Mouse (Mus musculus): ENCODE measurements around the gene Alppl2.
A peak's percentile ranks its signal among the peaks of the same experiment; 100 is the strongest.

Alppl2 gene

DNA sequence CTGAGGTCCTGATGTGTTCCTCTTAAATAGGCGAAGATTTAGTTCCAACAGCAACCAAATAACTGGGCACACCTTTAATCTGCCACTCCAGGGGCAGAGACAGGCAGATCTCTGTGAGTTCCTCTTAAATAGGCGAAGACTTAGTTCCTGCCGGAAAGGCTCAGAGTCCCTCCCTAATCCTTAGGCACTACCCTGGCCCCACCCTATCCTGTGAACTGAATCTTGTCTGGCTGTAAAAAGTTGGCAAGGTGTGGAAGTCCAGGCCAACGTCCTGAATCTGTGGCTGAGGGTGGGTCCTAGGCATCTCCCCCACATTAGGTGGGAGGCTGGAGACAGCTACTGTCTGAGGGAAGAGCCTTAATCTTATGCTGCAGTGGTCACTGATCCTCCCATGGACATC lies at the start of gene Alppl2:
TSS of gene Alppl2 (minus strand) at position 101 of the 400 bp plus-strand sequence.
- DNase-seq (ENCODE audit: low read depth, low spot score) = no peak

DNA sequence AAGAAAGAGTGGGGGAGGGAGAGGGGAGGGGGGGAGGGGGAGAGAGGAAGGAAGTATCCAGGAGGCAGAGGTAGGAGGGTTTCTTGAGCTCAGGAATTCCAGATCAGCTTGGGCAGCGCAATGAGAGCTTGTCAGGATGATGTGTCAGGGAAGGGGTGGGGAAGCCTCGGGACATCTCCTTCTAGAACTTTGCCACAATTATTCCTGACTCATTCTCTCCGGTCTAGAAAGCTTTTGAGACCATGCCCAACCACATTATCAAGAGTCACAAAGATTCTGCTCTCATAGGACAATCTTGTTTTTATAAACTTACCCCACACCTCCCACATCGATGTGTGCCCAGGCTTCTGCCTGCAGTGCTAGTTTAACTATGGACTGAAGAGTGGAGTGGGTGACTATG lies 42.1 kb upstream of the Alppl2 start:
- no peak for DNase-seq (ENCODE audit: low read depth, low spot score)

DNA sequence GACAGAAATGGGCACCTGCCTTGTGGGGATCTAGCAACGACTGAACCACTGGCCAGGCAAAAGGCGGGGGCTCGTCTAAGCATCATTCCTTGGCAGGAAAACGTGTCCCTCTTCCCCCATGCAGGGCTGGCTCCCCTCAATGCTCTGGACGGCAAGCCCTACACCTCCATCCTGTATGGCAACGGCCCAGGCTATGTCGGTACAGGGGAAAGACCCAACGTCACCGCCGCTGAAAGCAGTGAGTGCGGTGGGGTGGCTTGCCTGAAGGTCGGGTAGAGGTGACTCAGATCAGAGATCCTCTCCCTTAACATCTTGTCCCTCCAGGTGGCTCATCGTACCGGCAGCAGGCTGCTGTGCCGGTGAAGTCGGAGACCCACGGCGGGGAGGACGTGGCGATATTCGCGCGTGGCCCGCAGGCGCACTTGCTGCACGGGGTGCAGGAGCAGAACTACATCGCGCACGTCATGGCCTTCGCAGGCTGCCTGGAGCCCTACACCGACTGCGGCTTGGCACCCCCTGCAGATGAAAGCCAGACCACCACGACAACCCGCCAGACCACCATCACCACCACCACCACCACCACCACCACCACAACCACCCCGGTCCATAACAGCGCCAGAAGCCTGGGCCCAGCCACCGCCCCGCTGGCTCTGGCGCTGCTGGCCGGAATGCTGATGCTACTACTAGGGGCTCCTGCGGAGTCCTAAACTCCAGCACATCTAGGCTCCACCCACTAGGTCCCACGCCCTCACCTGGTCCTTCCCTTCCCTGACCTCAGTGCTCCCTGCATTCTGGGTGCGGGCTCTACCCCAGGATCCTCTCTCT lies 37.7 kb upstream of the Alppl2 start:
- no peak for DNase-seq (ENCODE audit: low read depth, low spot score)

DNA sequence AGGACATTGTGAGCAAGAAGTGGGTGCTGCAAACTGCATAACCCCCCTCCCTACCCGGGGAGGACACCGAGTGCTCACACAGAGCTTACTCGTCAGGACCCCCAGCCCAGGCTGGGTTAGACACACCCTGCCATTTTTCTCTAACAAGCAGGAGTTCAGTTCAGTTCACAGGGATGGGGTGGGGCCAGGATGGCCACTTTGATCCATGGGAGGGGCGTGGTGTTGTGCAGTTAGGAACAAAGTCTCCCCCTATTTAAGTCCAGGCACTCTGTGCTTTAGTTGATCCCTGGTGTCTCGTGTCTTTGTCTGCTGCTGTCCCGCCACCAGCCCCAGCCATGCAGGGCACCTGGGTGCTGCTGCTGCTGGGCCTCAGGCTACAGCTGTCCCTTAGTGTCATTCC lies 34.9 kb upstream of the Alppl2 start, which contains the start of gene Akp3:
TSS of gene Akp3 (plus strand) at position 301 of the 400 bp plus-strand sequence.
- DNase-seq (ENCODE audit: low read depth, low spot score) = no peak

DNA sequence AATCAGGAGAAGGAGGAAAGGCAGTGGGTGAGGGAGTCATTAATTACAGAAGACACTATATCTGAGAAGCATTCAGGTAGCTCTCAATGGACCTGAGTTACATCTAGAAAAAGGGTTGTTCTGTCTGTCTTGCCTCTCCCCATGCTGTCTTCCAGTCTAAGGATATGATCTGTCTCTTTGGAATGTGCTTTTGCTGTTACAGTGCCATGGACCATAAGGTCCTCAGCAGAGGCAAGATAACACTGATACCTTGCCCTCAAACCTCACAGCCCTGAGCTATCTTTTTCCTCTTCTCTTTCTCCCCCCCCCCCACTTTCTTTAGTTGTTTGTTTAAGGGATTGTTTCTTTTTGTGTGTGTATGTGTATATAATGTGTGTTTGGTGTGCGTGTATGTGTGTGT lies 25.1 kb upstream of the Alppl2 start:
- no peak for DNase-seq (ENCODE audit: low read depth, low spot score)

DNA sequence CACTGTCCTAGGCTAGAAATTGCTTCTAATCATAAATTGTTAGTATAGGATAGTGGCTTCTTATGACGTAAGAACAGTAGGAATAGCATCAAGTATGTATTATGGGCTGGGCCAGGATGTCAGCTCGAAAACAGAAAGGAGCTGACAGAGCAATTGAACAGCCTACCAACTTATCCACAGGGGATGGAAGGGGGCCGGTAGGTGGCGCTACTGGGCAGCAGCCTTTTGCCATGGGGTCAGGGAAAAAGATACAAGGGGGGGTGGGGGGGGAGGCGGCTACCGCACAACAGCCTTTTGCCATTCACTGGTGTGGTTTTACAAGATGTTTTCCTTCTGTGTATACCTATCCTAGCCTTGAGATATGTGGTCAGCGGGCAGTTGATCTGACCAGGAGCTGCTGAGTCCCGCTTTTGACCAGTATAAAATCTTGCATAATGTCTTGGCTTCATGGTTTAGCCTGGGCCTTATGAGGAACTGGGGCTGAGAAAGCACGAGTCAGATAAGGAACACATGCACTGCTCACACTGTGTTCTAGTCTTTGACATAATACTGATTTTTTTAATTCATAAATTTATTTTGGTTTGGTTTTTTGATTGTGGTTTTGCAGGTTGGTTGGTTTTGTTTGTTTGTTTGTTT lies 22.1 kb upstream of the Alppl2 start:
- DNase-seq (ENCODE audit: low read depth, low spot score) = no peak

DNA sequence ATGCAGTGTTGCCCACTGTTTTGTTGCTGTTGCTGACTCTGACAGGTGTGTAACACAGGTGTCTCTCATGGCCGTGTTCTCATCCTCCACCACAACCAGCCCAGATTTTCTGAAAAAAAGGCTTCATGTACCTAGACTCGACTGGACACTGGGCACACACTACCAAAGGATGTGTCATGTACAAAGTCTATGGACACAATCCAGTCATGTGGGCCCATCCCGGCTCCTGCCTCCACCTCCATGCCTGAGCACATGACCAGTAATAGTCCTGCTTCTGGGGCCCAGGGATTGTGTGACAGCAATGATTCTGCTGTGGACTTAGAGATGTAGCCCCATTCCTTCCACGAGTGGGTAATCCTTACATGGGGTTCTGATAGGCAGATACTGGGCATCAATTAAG lies 18.8 kb upstream of the Alppl2 start:
- no peak for DNase-seq (ENCODE audit: low read depth, low spot score)

DNA sequence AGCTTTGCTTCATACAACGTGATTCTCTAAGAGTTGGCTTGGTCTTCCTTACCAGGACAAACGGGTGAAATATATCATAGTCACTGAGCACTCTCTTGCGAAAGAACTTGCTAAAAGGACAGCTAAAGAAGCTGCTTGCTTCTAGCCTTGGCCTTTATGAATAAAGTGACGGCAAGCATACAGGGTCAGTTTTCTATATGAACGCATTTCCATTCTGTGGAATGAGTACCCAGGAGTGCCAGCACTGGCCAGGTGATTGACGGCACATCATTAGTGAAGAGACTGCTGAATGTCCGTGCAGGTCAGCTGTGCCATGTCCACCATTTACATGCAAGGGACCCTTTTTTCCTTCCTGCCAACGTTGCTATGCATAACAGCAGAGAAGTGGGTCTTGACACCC lies 16.8 kb upstream of the Alppl2 start:
- DNase-seq (ENCODE audit: low read depth, low spot score) = no peak

DNA sequence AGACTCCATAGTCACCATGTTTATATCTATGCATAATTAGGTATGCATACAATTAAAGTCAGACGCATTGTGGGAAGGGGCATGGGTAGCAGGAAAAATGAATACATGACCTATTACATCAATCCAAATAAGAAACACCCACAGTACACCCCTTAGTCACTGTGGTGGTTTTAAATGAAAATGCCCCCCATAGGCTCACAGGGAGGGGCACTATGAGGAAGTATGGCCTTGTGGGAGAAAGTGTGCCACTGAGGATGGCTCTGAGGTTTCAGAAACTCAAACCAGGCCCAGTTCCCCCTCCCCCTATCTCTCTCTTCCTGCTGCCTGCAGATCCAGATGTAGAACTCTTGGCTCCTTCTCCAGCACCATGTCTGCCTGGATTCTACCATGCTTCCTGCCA lies 14.2 kb upstream of the Alppl2 start:
- no peak for DNase-seq (ENCODE audit: low read depth, low spot score)

DNA sequence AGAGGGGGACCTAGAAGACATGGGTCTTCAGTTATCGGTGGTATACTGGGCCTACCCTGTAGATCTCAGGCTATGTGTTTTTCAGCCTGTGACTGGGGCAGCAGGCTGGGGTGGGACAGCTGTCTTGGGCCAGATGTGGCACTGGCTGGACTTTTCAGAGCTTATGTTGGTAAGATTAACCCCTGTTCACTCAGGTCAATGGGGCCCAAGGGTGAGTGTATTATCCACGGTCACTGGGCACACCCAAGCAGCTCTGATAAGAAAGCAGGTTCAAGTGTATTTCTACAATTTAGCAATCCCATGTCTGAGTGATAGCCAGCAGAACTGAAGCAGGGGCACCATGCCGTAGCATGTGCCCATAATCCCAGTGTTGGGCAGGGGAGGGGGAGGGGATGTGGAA lies 12.4 kb upstream of the Alppl2 start:
- DNase-seq (ENCODE audit: low read depth, low spot score) = no peak

DNA sequence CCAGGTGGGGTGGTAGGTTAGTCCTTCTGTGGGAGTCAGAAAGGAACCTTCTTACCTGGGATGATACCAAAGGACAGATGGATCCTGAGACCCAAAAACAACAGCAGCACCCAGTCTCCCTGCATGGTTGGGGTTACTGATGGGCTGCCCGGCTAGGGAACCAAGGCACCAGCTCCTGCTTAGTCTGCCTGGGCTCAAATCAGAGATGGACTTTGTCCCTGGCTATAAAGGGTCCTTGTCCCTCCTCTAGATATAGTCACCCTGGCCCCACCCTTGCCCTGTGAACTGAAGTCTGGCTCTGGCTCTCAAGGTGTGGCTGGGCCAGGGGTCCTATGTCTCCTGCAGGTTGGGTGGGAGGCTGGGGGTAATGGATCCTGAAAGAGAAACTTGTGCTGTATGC lies 11.7 kb upstream of the Alppl2 start, which contains the start of gene Alpi:
TSS of gene Alpi (minus strand) at position 196 of the 400 bp plus-strand sequence.
- DNase-seq (ENCODE audit: low read depth, low spot score) = no peak

DNA sequence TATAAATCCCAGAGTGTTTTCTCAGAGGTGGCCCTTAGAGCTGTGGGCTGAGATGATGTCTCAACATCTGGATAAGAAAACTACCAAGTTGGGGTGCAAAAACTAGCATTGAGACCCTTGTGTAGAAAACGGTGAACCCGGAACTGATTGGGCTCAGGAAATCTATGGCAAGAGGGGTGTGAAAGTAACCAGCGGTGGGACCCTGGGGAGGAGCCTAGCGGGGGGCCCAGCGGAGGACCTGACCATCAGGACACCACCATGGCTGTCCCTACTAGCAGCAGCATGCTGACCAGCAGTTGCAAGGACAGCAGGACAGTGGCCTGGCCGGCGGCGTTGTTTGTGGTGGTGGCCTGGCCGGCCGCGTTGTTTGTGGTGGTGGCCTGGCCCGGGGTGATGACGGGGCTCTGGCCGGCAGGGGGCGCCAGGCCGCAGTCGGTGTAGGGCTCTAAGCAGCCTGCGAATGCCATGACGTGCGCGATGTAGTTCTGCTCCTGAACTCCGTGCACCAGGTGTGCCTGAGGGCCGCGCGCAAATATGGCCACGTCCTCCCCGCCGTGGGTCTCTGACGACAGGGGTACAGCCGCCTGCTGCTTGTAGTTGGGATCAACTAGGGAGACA lies 8.7 kb upstream of the Alppl2 start:
- peak; percentile 49 for DNase-seq (ENCODE audit: low read depth, low spot score)

DNA sequence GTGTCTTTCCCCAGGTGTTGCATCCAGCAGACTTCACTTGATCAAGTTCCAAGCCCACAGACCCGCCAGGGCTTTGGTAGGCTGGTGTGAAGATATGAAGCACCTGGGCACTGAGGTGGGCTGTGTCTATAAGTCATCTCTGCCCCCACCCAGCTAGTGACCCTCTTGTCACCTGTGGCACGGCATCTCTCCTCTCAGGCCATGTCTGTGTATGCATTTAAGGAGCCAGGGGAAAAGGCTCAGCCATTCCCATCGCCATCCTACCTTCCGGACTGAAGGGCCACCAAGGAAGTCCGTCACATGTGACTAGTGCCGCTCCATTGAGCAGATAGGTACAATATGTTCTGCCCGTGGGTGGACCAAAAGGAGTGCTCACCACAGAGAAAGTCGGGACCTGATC lies 5.9 kb upstream of the Alppl2 start:
- DNase-seq (ENCODE audit: low read depth, low spot score) = no peak

DNA sequence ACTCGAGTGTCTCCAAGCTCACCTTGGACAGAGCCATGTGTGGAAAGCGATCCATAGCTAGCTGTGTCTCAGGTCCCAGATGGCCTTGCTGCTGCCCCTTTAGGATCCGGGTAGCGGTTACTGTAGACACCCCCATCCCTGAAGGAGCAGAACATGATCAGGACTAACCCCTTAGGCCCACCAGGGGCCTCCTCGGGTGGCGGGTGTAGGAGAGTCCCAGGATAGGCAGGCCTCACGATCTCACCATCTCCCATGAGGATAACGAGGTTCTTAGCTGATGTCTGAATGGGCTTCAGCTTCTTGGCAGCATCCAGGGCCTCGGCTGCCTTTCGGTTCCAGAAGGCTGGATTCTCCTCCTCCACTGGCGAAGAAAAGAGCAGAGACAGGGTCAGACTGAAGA lies 477 bp downstream of the Alppl2 start:
- DNase-seq (ENCODE audit: low read depth, low spot score) = no peak

DNA sequence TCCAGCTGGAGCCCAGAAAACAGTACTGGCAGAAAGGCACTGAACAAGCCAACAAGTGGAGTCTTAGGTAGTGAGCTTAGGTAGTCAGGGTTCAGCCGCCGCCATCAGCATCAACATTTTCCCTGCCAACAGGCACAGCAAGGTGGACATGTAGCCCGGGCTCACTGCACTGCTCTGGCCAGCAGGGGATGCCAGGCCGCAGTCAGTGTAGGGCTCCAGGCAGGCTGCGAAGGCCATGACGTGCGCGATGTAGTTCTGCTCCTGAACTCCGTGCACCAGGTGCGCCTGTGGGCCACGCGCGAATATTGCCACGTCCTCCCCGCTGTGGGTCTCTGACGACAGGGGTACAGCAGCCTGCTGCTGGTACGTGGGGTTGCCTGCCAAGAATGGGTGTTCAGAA lies 2.8 kb downstream of the Alppl2 start:
- peak; percentile 24 for DNase-seq (ENCODE audit: low read depth, low spot score)

DNA sequence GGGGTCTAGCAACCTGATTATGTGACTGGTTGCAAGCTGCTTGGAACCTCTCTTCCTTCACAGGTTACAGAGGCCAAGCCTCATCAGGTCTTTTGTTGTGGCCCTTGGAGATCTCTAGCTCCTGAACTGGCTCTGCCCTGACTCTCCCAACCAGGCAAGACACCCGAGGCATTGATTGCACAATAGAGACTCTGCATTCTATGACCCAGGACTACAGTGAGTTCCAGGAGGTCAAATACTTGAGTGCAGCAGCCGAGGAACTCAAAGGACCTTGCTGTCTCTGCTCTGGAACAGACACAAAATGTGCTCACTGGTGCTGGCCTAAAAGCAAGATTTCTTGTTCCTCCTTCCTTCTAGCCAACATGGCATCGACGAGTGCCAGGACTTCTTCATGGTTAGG lies 3.5 kb downstream of the Alppl2 start:
- no peak for DNase-seq (ENCODE audit: low read depth, low spot score)

DNA sequence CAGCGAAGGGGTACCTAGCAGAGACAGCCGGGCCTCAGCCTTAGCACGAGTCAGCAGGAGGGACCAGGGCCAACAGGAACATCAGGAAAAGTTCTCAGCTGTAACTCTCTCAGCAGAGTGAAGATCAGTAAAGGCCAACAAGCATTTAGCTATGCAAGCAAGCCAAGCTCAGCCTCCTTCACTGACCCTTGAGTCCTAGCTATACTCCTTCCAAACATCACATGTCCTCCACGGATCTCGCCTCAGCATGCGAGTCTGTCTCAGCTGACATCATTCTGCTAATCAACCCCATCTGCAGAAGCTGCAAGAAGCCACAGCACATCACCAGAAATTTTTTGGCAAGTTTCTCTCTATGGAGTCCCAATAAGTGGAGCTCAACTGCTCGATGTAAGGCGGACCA lies 16.0 kb downstream of the Alppl2 start:
- no peak for DNase-seq (ENCODE audit: low read depth, low spot score)

DNA sequence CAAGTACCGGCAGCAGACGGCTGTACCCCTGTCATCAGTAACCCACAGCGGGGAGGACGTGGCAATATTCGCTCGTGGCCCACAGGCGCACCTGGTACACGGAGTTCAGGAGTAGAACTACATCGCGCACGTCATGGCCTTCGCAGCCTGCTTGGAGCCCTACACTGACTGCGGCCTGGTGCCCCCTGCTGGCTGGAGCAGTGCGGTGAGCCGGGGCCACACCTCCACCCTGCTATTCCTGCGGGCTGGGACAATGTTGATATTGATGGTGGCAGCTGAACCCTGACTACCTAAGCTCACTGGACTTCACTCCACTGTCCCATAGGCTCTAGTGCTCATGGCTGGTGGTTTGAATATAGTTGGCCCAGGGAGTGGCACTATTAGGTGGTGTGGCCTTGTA lies 19.0 kb downstream of the Alppl2 start:
- peak; percentile 42 for DNase-seq (ENCODE audit: low read depth, low spot score)

DNA sequence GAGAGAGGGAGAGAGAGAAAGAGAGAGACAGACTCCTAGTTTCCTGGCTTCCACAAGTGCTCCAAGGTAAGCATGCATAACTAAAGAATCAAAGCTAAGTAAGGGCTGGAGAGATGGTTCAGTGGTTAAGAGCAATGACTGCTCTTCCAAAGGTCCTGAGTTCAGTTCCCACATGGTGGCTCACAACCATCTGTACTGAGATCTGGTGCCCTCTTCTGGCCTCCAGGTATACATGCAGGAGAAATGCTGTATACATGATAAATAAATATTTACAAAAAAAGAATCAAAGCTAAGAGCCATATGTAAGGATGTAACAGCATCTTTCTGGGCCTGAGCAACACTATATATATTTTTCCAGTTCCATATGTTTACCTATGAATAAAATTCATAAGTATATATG lies 28.8 kb downstream of the Alppl2 start:
- no peak for DNase-seq (ENCODE audit: low read depth, low spot score)

DNA sequence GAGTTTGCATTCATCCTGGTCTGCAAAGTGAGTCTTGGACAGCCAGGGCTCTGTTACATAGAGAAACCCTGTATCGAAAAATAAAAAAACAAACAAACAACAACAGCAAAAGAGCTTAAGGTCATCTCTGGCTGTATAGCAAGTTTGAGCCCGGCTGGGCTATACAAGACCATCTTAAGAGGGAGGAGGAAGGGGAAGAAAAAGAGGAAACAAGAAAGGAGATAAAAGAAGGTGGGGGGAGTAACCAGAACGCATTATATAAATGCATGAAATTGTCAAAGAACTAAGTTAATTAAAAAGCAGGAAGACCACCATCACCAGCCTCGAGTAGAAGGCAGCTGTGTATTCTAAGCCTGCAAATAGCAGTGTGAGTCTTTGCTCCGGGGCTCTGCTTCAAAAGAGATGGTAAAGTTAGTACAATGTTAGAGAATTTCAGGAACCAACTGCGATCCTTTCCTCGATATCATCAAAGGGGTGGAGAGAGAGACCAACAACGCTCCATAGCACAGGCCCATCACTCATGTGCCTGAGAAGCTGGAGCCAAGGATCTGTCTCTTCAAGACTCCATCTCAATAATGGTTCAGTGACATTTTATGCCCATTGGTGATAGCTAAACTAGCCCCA lies 30.6 kb downstream of the Alppl2 start:
- DNase-seq (ENCODE audit: low read depth, low spot score) = no peak

DNA sequence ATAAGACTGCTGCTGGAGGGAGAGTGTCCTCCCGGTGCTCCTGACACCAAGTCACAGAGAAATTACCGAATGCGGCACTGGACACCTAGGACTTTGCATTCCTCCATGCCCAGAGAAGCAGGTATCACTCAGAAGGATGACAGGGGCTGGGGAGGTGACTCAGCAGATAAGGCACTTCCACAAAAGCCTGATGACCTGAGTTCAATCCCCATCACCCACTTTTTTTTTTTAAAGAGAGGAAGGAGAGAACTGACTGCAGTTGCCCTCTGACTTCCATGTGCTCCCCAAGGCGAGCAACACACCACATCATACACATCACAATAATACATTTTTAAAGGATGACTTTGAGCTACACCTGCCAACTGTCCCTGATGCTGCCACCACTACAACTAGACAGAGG lies 32.7 kb downstream of the Alppl2 start:
- DNase-seq (ENCODE audit: low read depth, low spot score) = no peak

DNA sequence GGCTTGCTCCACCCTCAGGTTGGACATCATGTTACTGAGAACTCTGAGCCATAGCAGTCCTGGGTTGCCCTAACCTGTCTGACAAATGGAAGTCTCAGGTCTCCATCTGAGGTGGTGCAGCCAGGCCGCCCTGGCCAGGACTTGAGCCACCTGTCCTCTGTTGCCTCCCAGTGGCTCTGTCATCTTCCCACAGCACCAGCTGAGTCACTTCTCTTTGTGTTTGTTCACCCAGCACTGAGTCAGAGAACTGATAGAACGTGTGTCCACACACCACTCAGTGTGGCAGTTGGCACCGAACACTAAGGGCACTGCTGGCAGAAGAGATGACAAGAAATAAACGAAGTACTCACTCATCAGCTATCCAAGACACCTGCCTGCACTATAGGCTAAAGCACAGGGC lies 38.4 kb downstream of the Alppl2 start:
- DNase-seq (ENCODE audit: low read depth, low spot score) = no peak
